Mouse (Mus musculus) forebrain, embryonic 10.5 days (tissue): ENCODE measurements around the gene Scgb1b11. TPM values are rescaled to one million over a fixed set of nuclear protein-coding genes. Genes with fewer than 3 reads are reported as not detected.
"Not testable (repeated sequence)": the region's sequence is repeated elsewhere in the genome, so short reads cannot be mapped to it uniquely, and the experiment has no call there.

Experiments
- DNase-seq: peaks from one replicate; pipeline ENCODE4 v3.0.0-alpha.2; 2017; ENCODE audit warnings: low spot score; ENCODE audit errors: extremely low spot score
- H3K27ac ChIP-seq: fragments of 300-500 bp; sonication (generic); 2 replicates; pipeline ENCODE4 v1.5.1; 2016; ENCODE audit warnings: mild to moderate bottlenecking
- H3K27me3 ChIP-seq: fragments of 300-500 bp; sonication (generic); 2 replicates; pipeline ENCODE4 v1.6.1; 2016; ENCODE audit warnings: mild to moderate bottlenecking; ENCODE audit not compliant: poor library complexity, severe bottlenecking
- H3K36me3 ChIP-seq: fragments of 300-500 bp; sonication (generic); replicated peaks from 2 replicates; pipeline ENCODE4 v1.6.1; 2016; ENCODE audit warnings: mild to moderate bottlenecking, moderate library complexity
- H3K4me1 ChIP-seq: fragments of 300-500 bp; sonication (generic); 2 replicates; pipeline ENCODE4 v1.6.1; 2016
- H3K4me3 ChIP-seq: fragments of 300-500 bp; sonication (generic); 2 replicates; pipeline ENCODE4 v1.5.1; 2016; ENCODE audit warnings: mild to moderate bottlenecking, moderate library complexity
- H3K9me3 ChIP-seq: fragments of 300-500 bp; sonication (generic); 2 replicates; pipeline ENCODE4 v1.6.1; 2016; ENCODE audit warnings: mild to moderate bottlenecking, moderate library complexity
- WGBS: fragments of 180-500 bp; shearing (Covaris S2); methylation state at CpG from one replicate; pipeline ENCODE4 v1.1.7; 2016; 5-methylcytosine and 5-hydroxymethylcytosine counted together
- polyA plus RNA-seq: library from polyadenylated mRNA; unstranded; fragments of >200 nt; fragmentation: Nextera tagmentation; extraction: Ambion mirVana; gene quantifications from 2 replicates; pipeline ENCODE4 v1.2.1, GENCODE M21; 2016

Scgb1b11 gene
- not detected in 2 replicates for polyA plus RNA-seq

DNA sequence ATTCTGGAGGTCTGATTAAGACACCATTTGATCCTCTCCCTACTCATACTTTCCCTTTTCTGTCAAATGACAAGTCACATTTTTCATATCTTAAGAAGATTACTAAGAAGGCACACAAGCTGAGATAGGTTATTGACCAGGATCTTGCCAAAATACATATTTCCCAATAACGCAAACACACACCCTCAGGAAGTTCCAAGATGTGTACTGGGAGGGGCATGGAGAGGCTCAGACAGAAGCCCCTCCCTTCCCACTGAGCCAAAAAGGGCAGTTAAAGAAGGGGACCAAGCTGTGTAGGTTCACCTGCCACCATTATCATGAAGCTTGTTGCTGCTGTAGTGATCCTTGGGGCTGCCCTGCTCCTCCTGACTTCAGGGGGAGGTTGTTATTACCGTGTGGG lies at the start of gene Scgb1b11:
Gene Scgb1b11, plus strand, starts transcription at position 301 of the 400 bp plus-strand sequence.
- not testable (repeated sequence) for H3K27me3 ChIP-seq, H3K27ac ChIP-seq, H3K36me3 ChIP-seq, H3K4me3 ChIP-seq, H3K9me3 ChIP-seq, H3K4me1 ChIP-seq, DNase-seq
- WGBS = no CpG with 5 or more reads among the region's 2 CpGs

DNA sequence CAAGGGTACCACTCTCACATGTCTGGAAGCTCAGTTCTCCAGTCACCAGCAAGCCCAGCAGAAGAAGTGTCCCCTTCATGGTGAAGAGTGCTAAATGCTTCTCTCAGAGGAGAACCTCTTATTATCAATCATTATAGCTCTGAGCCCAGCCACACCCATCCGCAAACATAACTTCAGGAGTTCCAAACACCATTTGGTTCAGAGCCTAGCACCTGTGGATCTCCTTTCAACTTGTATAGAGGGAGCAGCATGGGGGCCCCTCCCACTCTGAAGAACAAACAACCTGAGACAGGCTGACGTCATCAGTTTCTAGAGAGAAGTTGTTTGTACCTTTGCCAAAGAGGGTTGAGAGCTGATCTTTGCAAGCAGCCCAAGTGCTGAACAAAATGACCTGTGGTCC lies 11.6 kb upstream of the Scgb1b11 start, which contains the start of gene Scgb2b11:
Gene Scgb2b11, minus strand, starts transcription at position 101 of the 400 bp plus-strand sequence.
- WGBS = 87% methylated on average over 2 of the region's 2 CpGs
- not testable (repeated sequence) for H3K27ac ChIP-seq

More for the DNA sequence above, 11.6 kb upstream of the Scgb1b11 start, which contains the start of gene Scgb2b11:
- H3K4me1 ChIP-seq, DNase-seq, H3K4me3 ChIP-seq, H3K27me3 ChIP-seq, H3K36me3 ChIP-seq, H3K9me3 ChIP-seq: not testable (repeated sequence)

Other genes starting within 250 kb of the Scgb1b11 start
- gene Scgb1b10, start 122.0 kb upstream of the Scgb1b11 start, polyA plus RNA-seq = not detected in 2 replicates
- not detected in 2 replicates for gene Scgb2b11, start 11.7 kb upstream of the Scgb1b11 start, polyA plus RNA-seq
- not detected in 2 replicates for gene Scgb2b12, start 104.4 kb downstream of the Scgb1b11 start, polyA plus RNA-seq
- gene Scgb1b12, start 111.3 kb downstream of the Scgb1b11 start, polyA plus RNA-seq = not detected in 2 replicates
- not detected in 2 replicates for gene Scgb1b29, start 218.7 kb downstream of the Scgb1b11 start, polyA plus RNA-seq